8 mouse cellular contexts compared by ENCODE assay signal in the genomic region with DNA sequence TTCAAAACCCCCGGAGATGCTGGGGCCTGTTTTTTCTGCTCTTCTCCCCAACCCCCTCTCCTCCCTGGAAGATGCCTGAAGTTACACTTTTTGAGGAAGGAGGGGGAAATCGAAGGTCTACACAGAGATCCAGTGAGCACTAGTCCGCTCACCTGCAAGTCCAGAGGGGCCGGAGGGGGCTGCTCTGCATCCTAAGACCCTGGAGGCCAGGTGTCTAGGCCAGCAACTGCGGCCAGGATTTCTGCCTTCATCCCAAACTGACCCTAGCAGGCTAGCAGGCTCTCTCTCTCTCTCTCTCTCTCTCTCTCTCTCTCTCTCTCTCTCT. TPM values are rescaled to one million over a fixed set of nuclear protein-coding genes. Genes with fewer than 3 reads are reported as not detected.
A peak's percentile ranks its signal among the peaks of the same experiment; 100 is the strongest.
DNase-seq lines count a peak whose midpoint lies in the region; ATAC-seq lines count a peak whose summit lies in the region.

No protein-coding gene starts in this region.

- H3K36me3 ChIP-seq in lung, embryonic 16.5 days (ENCODE audit: control insufficient read depth, insufficient read depth, low read length), result peaks cover 2% of the 10 kb centered on the region; the same call in 1 of the 2 replicates
- H3K36me3 ChIP-seq in embryonic facial prominence, embryonic 15.5 days, result no peaks in the 10 kb centered on the region
- H3K36me3 ChIP-seq in intestine, embryonic 15.5 days, result no peaks in the 10 kb centered on the region
- H3K36me3 ChIP-seq in neural tube, embryonic 14.5 days (ENCODE audit: control insufficient read depth, insufficient read depth, low read length), result no peaks in the 10 kb centered on the region

- peaks cover 12% of the 10 kb centered on the region for H3K4me1 ChIP-seq in lung, embryonic 16.5 days (replicated peaks; ENCODE audit: control insufficient read depth, insufficient read depth, low read length)
- H3K4me1 ChIP-seq in embryonic facial prominence, embryonic 15.5 days, result peaks cover 10% of the 10 kb centered on the region
- peaks cover 10% of the 10 kb centered on the region; the same call in 1 of the 2 replicates for H3K4me1 ChIP-seq in intestine, embryonic 15.5 days (replicated peaks)
- 0 out of 2 replicates have a peak, but pooled peaks cover 6% of the 10 kb centered on the region for H3K4me1 ChIP-seq in neural tube, embryonic 14.5 days (ENCODE audit: control insufficient read depth, insufficient read depth, low read length)

- H3K27ac ChIP-seq in lung, embryonic 16.5 days (ENCODE audit: low read length), result peak overlapping the region; percentile 79; the same call in 1 of the 2 replicates
- peak overlapping the region; percentile 79; the same call in 1 of the 2 replicates for H3K27ac ChIP-seq in embryonic facial prominence, embryonic 15.5 days (replicated peaks)
- peak overlapping the region; percentile 82; the same call in 1 of the 2 replicates for H3K27ac ChIP-seq in intestine, embryonic 15.5 days
- H3K27ac ChIP-seq in neural tube, embryonic 14.5 days (ENCODE audit: low read depth, low read length), result no peak overlapping the region

- DNase-seq in lung, postnatal 14 days, result no peak
- DNase-seq in natural killer cell, adult 2 months (ENCODE audit: low spot score in 2 of 2), result no peak
- DNase-seq in kidney, postnatal 10 days, result no peak
- DNase-seq in urinary bladder, postnatal 10 days (ENCODE audit: low spot score), result no peak

- ATAC-seq in lung, embryonic 16.5 days (ENCODE audit: low read depth), result no peak
- ATAC-seq in embryonic facial prominence, embryonic 15.5 days (ENCODE audit: insufficient number of reproducible peaks, low FRiP score, low TSS enrichment, low read depth), result no peak
- no peak for ATAC-seq in intestine, embryonic 15.5 days
- ATAC-seq in neural tube, embryonic 14.5 days (ENCODE audit: low read depth), result peak; percentile 7; the same call in 1 of the 2 replicates

- peak overlapping the region; percentile 84 for H3K9ac ChIP-seq in lung, embryonic 16.5 days (ENCODE audit: low read length)
- peak overlapping the region; percentile 50 for H3K9ac ChIP-seq in embryonic facial prominence, embryonic 15.5 days
- peak overlapping the region; percentile 59 for H3K9ac ChIP-seq in intestine, embryonic 15.5 days
- H3K9ac ChIP-seq in neural tube, embryonic 14.5 days (replicated peaks; ENCODE audit: low read depth, low read length), result peak overlapping the region; percentile 75

- H3K4me2 ChIP-seq in lung, embryonic 16.5 days (ENCODE audit: low read depth, low read length), result peak overlapping the region; percentile 76
- peak overlapping the region; percentile 90 for H3K4me2 ChIP-seq in embryonic facial prominence, embryonic 15.5 days (replicated peaks)
- peak overlapping the region; percentile 97 for H3K4me2 ChIP-seq in intestine, embryonic 15.5 days (replicated peaks)
- peak overlapping the region; percentile 64 for H3K4me2 ChIP-seq in neural tube, embryonic 14.5 days (ENCODE audit: low read depth, low read length)

- no peaks in the 10 kb centered on the region for H3K9me3 ChIP-seq in lung, embryonic 16.5 days (ENCODE audit: control insufficient read depth, low read length)
- no peaks in the 10 kb centered on the region for H3K9me3 ChIP-seq in embryonic facial prominence, embryonic 15.5 days (replicated peaks)
- H3K9me3 ChIP-seq in intestine, embryonic 15.5 days, result no peaks in the 10 kb centered on the region
- no peaks in the 10 kb centered on the region for H3K9me3 ChIP-seq in neural tube, embryonic 14.5 days (ENCODE audit: control insufficient read depth, low read length)

- 3% methylated on average over 5 of the region's 5 CpGs for WGBS in lung, embryonic 16.5 days
- 5% methylated on average over 5 of the region's 5 CpGs for WGBS in embryonic facial prominence, embryonic 15.5 days
- WGBS in intestine, embryonic 15.5 days, result 13% methylated on average over 5 of the region's 5 CpGs
- 8% methylated on average over 5 of the region's 5 CpGs for WGBS in neural tube, embryonic 14.5 days

- H3K4me3 ChIP-seq in lung, embryonic 16.5 days (ENCODE audit: low read length), result peak overlapping the region; percentile 80
- peak overlapping the region; percentile 79 for H3K4me3 ChIP-seq in embryonic facial prominence, embryonic 15.5 days (replicated peaks)
- peak overlapping the region; percentile 71 for H3K4me3 ChIP-seq in intestine, embryonic 15.5 days (replicated peaks)
- H3K4me3 ChIP-seq in neural tube, embryonic 14.5 days (ENCODE audit: low read depth, low read length), result peak overlapping the region; percentile 77

- H3K27me3 ChIP-seq in lung, embryonic 16.5 days (ENCODE audit: control insufficient read depth, insufficient read depth, low read depth, low read length), result no peaks in the 10 kb centered on the region
- 0 out of 2 replicates have a peak, but pooled peaks cover 2% of the 10 kb centered on the region for H3K27me3 ChIP-seq in embryonic facial prominence, embryonic 15.5 days
- no peaks in the 10 kb centered on the region for H3K27me3 ChIP-seq in intestine, embryonic 15.5 days (replicated peaks)
- H3K27me3 ChIP-seq in neural tube, embryonic 14.5 days (ENCODE audit: control insufficient read depth, insufficient read depth, low read length), result no peaks in the 10 kb centered on the region

RNA-seq across cellular contexts. Expression of a gene that starts 0.8 kb away (rescaled TPM):
- polyA plus RNA-seq in lung, embryonic 16.5 days (2015; fragmentation: Nextera tagmentation; extraction: Ambion mirVana), result 27.0 and 29.2 TPM in 2 replicates
- 15.5 and 16.1 TPM in 2 replicates for polyA plus RNA-seq in embryonic facial prominence, embryonic 15.5 days (2015; fragmentation: Nextera tagmentation; extraction: Ambion mirVana)
- 15.0 and 16.2 TPM in 2 replicates for polyA plus RNA-seq in intestine, embryonic 15.5 days (2015; fragmentation: Nextera tagmentation; extraction: Ambion mirVana)
- 14.0 and 14.2 TPM in 2 replicates for polyA plus RNA-seq in neural tube, embryonic 14.5 days (2014; fragmentation: Nextera tagmentation; extraction: Ambion mirVana)
